Mouse (Mus musculus) testis, adult 2 months (tissue): Measurements from ENCODE around the gene Atp5e.

Experiments used
- CTCF ChIP-seq: fragments of 200-500 bp; IDR thresholded peaks from 2 replicates; pipeline ENCODE4 v1.5.1; 2012; ENCODE audit warnings: low read depth, mild to moderate bottlenecking, inconsistent platforms, low read length, moderate library complexity; ENCODE audit not compliant: control insufficient read depth, insufficient read depth, insufficient replicate concordance
- POLR2A ChIP-seq: fragments of 200-500 bp; IDR thresholded peaks from 2 replicates; pipeline ENCODE4 v1.6.1; 2012; ENCODE audit warnings: low read depth, mild to moderate bottlenecking, inconsistent platforms, low read length, moderate library complexity; ENCODE audit not compliant: control insufficient read depth

DNA sequence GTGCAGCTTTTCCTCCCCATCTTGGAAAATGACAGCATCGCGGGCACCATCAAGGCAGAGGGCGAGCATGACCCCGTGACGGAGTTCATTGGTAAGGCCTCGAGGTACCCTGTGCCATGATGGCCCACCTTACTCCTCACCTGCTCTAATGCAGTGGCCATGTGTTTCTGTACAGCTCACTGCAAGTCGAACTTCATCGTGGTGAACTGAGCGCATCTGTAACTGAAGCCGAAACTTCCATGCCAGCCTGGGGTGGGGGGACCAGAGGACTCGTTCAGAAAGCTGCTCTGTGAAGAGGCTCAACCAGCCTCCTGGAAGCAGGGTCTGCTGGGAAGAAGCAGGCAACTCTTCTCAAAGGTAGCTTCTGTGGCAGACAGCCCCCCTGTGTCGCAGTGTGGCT is 37.0 kb downstream of the Atp5e start:
- TF ChIP-seq CTCF (no peak), POLR2A (no peak)
